Mouse (Mus musculus): ENCODE results near the gene Ttc29. TPM values are rescaled to one million over a fixed set of nuclear protein-coding genes. Genes with fewer than 3 reads are reported as not detected.

Gene Ttc29
- polyA plus RNA-seq, 1 experiment from 2014 or later = not detected

- H3K9me3 ChIP-seq (replicated peaks; ENCODE audit: control insufficient read depth, low read length) = no peaks in the 10 kb centered on the region
- no peak overlapping the region for H3K9ac ChIP-seq (ENCODE audit: low read depth, low read length)
- no peaks in the 10 kb centered on the region for H3K27me3 ChIP-seq (ENCODE audit: control insufficient read depth, insufficient read depth, low read depth, low read length)
- H3K27ac ChIP-seq (ENCODE audit: low read length) = no peak overlapping the region
- H3K4me2 ChIP-seq (ENCODE audit: low read depth, low read length) = no peak overlapping the region
- 44% methylated on average over 5 of the region's 5 CpGs for WGBS (ENCODE audit: insufficient replicate concordance)
- ATAC-seq (ENCODE audit: low read depth) = no peak
- H3K4me1 ChIP-seq (ENCODE audit: control insufficient read depth, low read depth, low read length) = no peaks in the 10 kb centered on the region
- H3K4me3 ChIP-seq (ENCODE audit: low read depth, low read length) = no peak overlapping the region
- H3K36me3 ChIP-seq (ENCODE audit: control insufficient read depth, insufficient read depth) = no peaks in the 10 kb centered on the region
Observed at GRCm38 (mm10) chr8:78295494-78295893, 82.4 kb downstream of the Ttc29 start.

GRCm38 (mm10) chr8:78303579-78303978 lies 90.5 kb downstream of the Ttc29 start:
- H3K4me1 ChIP-seq (ENCODE audit: control insufficient read depth, low read depth, low read length) = no peaks in the 10 kb centered on the region
- H3K36me3 ChIP-seq (ENCODE audit: control insufficient read depth, insufficient read depth) = no peaks in the 10 kb centered on the region
- no peaks in the 10 kb centered on the region for H3K9me3 ChIP-seq (replicated peaks; ENCODE audit: control insufficient read depth, low read length)
- ATAC-seq (ENCODE audit: low read depth) = no peak
- no peak overlapping the region for H3K9ac ChIP-seq (ENCODE audit: low read depth, low read length)
- WGBS (ENCODE audit: insufficient replicate concordance) = 51% methylated on average over 7 of the region's 7 CpGs
- no peak overlapping the region for H3K27ac ChIP-seq (ENCODE audit: low read length)
- H3K27me3 ChIP-seq (ENCODE audit: control insufficient read depth, insufficient read depth, low read depth, low read length) = no peaks in the 10 kb centered on the region
- no peak overlapping the region for H3K4me3 ChIP-seq (ENCODE audit: low read depth, low read length)
- no peak overlapping the region for H3K4me2 ChIP-seq (ENCODE audit: low read depth, low read length)

DNA sequence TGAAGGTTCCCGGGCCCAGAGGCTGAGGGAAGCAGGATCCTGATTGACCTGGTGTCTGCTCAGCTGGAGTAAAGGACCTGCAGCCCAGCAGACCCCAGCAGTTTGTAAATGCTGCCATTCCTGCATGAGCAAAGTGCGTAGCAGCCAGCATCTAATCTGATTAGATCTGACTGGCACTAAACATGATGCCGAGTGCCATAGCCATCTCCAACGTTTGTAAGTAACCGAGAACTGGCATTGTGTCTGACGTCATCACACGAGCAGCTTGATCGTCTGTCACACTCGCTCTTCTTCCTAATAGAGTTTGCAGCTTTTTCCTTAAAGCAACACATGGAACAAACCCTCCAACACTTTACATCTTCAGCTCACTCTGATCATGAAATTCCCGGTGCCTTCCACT lies 93.5 kb downstream of the Ttc29 start:
- no peak for ATAC-seq (ENCODE audit: low read depth)
- H3K27ac ChIP-seq (ENCODE audit: low read length) = no peak overlapping the region
- H3K9me3 ChIP-seq (replicated peaks; ENCODE audit: control insufficient read depth, low read length) = no peaks in the 10 kb centered on the region
- no peak overlapping the region for H3K4me2 ChIP-seq (ENCODE audit: low read depth, low read length)
- no peaks in the 10 kb centered on the region for H3K36me3 ChIP-seq (ENCODE audit: control insufficient read depth, insufficient read depth)
- H3K27me3 ChIP-seq (ENCODE audit: control insufficient read depth, insufficient read depth, low read depth, low read length) = no peaks in the 10 kb centered on the region
- H3K4me1 ChIP-seq (ENCODE audit: control insufficient read depth, low read depth, low read length) = no peaks in the 10 kb centered on the region
- WGBS (ENCODE audit: insufficient replicate concordance) = 56% methylated on average over 10 of the region's 10 CpGs
- no peak overlapping the region for H3K4me3 ChIP-seq (ENCODE audit: low read depth, low read length)
- no peak overlapping the region for H3K9ac ChIP-seq (ENCODE audit: low read depth, low read length)

DNA sequence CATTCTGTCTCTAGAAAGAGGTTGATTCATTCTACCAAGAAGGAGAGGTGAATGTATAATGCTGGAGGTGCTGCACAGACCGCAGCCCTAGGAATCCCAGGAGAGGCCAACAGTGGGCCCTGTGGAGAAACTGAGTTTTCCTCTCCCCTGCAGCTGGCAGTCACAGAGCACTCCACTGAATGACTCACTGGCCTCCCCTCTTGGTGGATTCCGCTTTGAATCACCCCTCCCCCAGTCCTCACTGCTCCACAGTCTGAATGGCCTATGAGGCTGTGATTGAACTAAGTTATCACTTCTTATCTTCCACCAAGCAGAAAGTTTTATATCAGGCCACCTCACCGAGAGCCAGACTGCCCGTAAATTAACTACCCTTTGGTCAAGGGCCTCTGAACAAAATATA lies 94.0 kb downstream of the Ttc29 start:
- no peaks in the 10 kb centered on the region for H3K9me3 ChIP-seq (replicated peaks; ENCODE audit: control insufficient read depth, low read length)
- no peaks in the 10 kb centered on the region for H3K36me3 ChIP-seq (ENCODE audit: control insufficient read depth, insufficient read depth)
- no peaks in the 10 kb centered on the region for H3K4me1 ChIP-seq (ENCODE audit: control insufficient read depth, low read depth, low read length)
- ATAC-seq (ENCODE audit: low read depth) = no peak
- no peaks in the 10 kb centered on the region for H3K27me3 ChIP-seq (ENCODE audit: control insufficient read depth, insufficient read depth, low read depth, low read length)
- WGBS (ENCODE audit: insufficient replicate concordance) = 52% methylated on average over 4 of the region's 4 CpGs
- no peak overlapping the region for H3K9ac ChIP-seq (ENCODE audit: low read depth, low read length)
- no peak overlapping the region for H3K4me2 ChIP-seq (ENCODE audit: low read depth, low read length)
- no peak overlapping the region for H3K4me3 ChIP-seq (ENCODE audit: low read depth, low read length)
- H3K27ac ChIP-seq (ENCODE audit: low read length) = no peak overlapping the region

DNA sequence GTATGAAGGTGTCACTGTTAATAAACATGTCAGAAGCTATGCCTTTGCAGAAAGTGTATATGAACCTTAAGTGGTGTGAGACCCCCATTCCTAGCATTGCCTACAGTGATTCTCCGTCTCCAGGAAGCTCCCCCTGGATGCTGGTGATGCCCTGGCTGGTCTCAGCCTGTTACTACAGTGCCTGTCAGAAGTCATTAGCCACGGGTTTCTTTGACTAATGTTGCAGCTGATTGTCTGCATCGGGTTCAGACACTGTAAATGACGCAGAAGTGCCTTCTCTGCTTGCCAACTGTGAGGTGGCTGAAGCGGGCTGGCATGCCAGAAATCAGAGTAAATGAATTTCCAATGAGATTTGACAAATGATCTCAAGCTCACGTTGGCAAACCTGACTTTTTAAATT lies 96.4 kb downstream of the Ttc29 start:
- no peaks in the 10 kb centered on the region for H3K27me3 ChIP-seq (ENCODE audit: control insufficient read depth, insufficient read depth, low read depth, low read length)
- H3K4me2 ChIP-seq (ENCODE audit: low read depth, low read length) = no peak overlapping the region
- ATAC-seq (ENCODE audit: low read depth) = no peak
- H3K4me3 ChIP-seq (ENCODE audit: low read depth, low read length) = no peak overlapping the region
- H3K9ac ChIP-seq (ENCODE audit: low read depth, low read length) = no peak overlapping the region
- H3K4me1 ChIP-seq (ENCODE audit: control insufficient read depth, low read depth, low read length) = no peaks in the 10 kb centered on the region
- no peaks in the 10 kb centered on the region for H3K36me3 ChIP-seq (ENCODE audit: control insufficient read depth, insufficient read depth)
- H3K27ac ChIP-seq (ENCODE audit: low read length) = no peak overlapping the region
- 56% methylated on average over 6 of the region's 6 CpGs for WGBS (ENCODE audit: insufficient replicate concordance)
- no peaks in the 10 kb centered on the region for H3K9me3 ChIP-seq (replicated peaks; ENCODE audit: control insufficient read depth, low read length)

GRCm38 (mm10) chr8:78315576-78315975 lies 102.5 kb downstream of the Ttc29 start:
- no peak for ATAC-seq (ENCODE audit: low read depth)
- no peaks in the 10 kb centered on the region for H3K4me1 ChIP-seq (ENCODE audit: control insufficient read depth, low read depth, low read length)
- H3K27me3 ChIP-seq (ENCODE audit: control insufficient read depth, insufficient read depth, low read depth, low read length) = no peaks in the 10 kb centered on the region
- no peaks in the 10 kb centered on the region for H3K9me3 ChIP-seq (replicated peaks; ENCODE audit: control insufficient read depth, low read length)
- no peak overlapping the region for H3K27ac ChIP-seq (ENCODE audit: low read length)
- H3K4me2 ChIP-seq (ENCODE audit: low read depth, low read length) = no peak overlapping the region
- WGBS (ENCODE audit: insufficient replicate concordance) = 55% methylated on average over 9 of the region's 9 CpGs
- H3K9ac ChIP-seq (ENCODE audit: low read depth, low read length) = no peak overlapping the region
- no peaks in the 10 kb centered on the region for H3K36me3 ChIP-seq (ENCODE audit: control insufficient read depth, insufficient read depth)
- H3K4me3 ChIP-seq (ENCODE audit: low read depth, low read length) = no peak overlapping the region

DNA sequence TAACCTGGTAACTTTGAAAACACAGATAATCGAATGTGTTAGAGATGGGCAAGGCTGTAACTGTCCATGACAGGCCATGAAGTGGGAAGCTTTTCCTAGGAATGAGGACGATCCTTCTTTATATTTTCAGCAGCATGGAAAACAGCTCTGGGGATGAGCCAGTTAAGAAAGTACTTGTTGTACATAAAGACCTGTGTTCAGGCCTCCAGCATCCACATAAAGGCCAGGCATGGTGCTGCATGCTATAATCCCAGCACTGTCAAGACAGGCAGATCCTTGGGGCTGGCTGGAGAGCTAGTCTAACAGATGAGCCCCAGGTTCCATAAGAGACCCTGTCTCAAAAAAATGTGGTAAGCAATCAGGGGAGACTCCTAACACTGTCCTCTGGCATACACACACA lies 104.6 kb downstream of the Ttc29 start:
- no peaks in the 10 kb centered on the region for H3K36me3 ChIP-seq (ENCODE audit: control insufficient read depth, insufficient read depth)
- H3K9me3 ChIP-seq (replicated peaks; ENCODE audit: control insufficient read depth, low read length) = no peaks in the 10 kb centered on the region
- no peak overlapping the region for H3K4me3 ChIP-seq (ENCODE audit: low read depth, low read length)
- ATAC-seq (ENCODE audit: low read depth) = no peak
- H3K27me3 ChIP-seq (ENCODE audit: control insufficient read depth, insufficient read depth, low read depth, low read length) = no peaks in the 10 kb centered on the region
- H3K4me1 ChIP-seq (ENCODE audit: control insufficient read depth, low read depth, low read length) = no peaks in the 10 kb centered on the region
- H3K9ac ChIP-seq (ENCODE audit: low read depth, low read length) = no peak overlapping the region
- H3K27ac ChIP-seq (ENCODE audit: low read length) = no peak overlapping the region
- 51% methylated on average over 2 of the region's 2 CpGs for WGBS (ENCODE audit: insufficient replicate concordance)
- no peak overlapping the region for H3K4me2 ChIP-seq (ENCODE audit: low read depth, low read length)

- Histone ChIP-seq H3K4me3 (ENCODE audit: low read depth, low read length) (no peak overlapping the region), H3K36me3 (ENCODE audit: control insufficient read depth, insufficient read depth) (no peaks in the 10 kb centered on the region), H3K27me3 (ENCODE audit: control insufficient read depth, insufficient read depth, low read depth, low read length) (no peaks in the 10 kb centered on the region), H3K9me3 (replicated peaks; ENCODE audit: control insufficient read depth, low read length) (no peaks in the 10 kb centered on the region), H3K4me1 (ENCODE audit: control insufficient read depth, low read depth, low read length) (no peaks in the 10 kb centered on the region), H3K9ac (ENCODE audit: low read depth, low read length) (no peak overlapping the region), H3K4me2 (ENCODE audit: low read depth, low read length) (no peak overlapping the region), H3K27ac (ENCODE audit: low read length) (no peak overlapping the region)
- WGBS (ENCODE audit: insufficient replicate concordance) = 59% methylated on average over 3 of the region's 3 CpGs
- no peak for ATAC-seq (ENCODE audit: low read depth)
Observed at GRCm38 (mm10) chr8:78323391-78323790, 110.3 kb downstream of the Ttc29 start.

GRCm38 (mm10) chr8:78340689-78341529 lies 127.8 kb downstream of the Ttc29 start:
- H3K9me3 ChIP-seq (replicated peaks; ENCODE audit: control insufficient read depth, low read length) = no peaks in the 10 kb centered on the region
- no peak overlapping the region for H3K27ac ChIP-seq (ENCODE audit: low read length)
- ATAC-seq (ENCODE audit: low read depth) = no peak
- no peaks in the 10 kb centered on the region for H3K36me3 ChIP-seq (ENCODE audit: control insufficient read depth, insufficient read depth)
- WGBS (ENCODE audit: insufficient replicate concordance) = 34% methylated on average over 11 of the region's 11 CpGs
- no peak overlapping the region for H3K4me3 ChIP-seq (ENCODE audit: low read depth, low read length)
- no peaks in the 10 kb centered on the region for H3K4me1 ChIP-seq (ENCODE audit: control insufficient read depth, low read depth, low read length)
- no peaks in the 10 kb centered on the region for H3K27me3 ChIP-seq (ENCODE audit: control insufficient read depth, insufficient read depth, low read depth, low read length)
- no peak overlapping the region for H3K4me2 ChIP-seq (ENCODE audit: low read depth, low read length)
- no peak overlapping the region for H3K9ac ChIP-seq (ENCODE audit: low read depth, low read length)
